Mouse (Mus musculus) forebrain, embryonic 15.5 days (tissue): ENCODE measurements around the gene Cog6. TPM values are rescaled to one million over a fixed set of nuclear protein-coding genes. Genes with fewer than 3 reads are reported as not detected.

Experiments used
- ATAC-seq: fragments of 200-750 bp; cut with Nextera tagmentation; replicated peaks from 2 replicates; pipeline ENCODE4 v1.8.0; 2017; ENCODE audit warnings: mild to moderate bottlenecking, moderate TSS enrichment, moderate library complexity
- H3K27ac ChIP-seq: fragments of 300-500 bp; sonication (generic); replicated peaks from 2 replicates; pipeline ENCODE4 v1.5.1; 2015; ENCODE audit warnings: mild to moderate bottlenecking, inconsistent platforms
- H3K27me3 ChIP-seq: fragments of 300-500 bp; sonication (generic); 2 replicates; pipeline ENCODE4 v1.6.1; 2015; ENCODE audit warnings: inconsistent platforms
- H3K36me3 ChIP-seq: fragments of 300-500 bp; sonication (generic); 2 replicates; pipeline ENCODE4 v1.6.1; 2015; ENCODE audit warnings: mild to moderate bottlenecking, inconsistent platforms
- H3K4me1 ChIP-seq: fragments of 300-500 bp; sonication (generic); 2 replicates; pipeline ENCODE4 v1.6.1; 2015; ENCODE audit warnings: inconsistent platforms
- H3K4me2 ChIP-seq: fragments of 300-500 bp; sonication (generic); replicated peaks from 2 replicates; pipeline ENCODE4 v1.6.1; 2015; ENCODE audit warnings: mild to moderate bottlenecking, inconsistent platforms
- H3K4me3 ChIP-seq: fragments of 300-500 bp; sonication (generic); 2 replicates; pipeline ENCODE4 v1.5.1; 2015; ENCODE audit warnings: mild to moderate bottlenecking, inconsistent platforms
- H3K9ac ChIP-seq: fragments of 300-500 bp; sonication (generic); replicated peaks from 2 replicates; pipeline ENCODE4 v1.6.1; 2015; ENCODE audit warnings: mild to moderate bottlenecking, inconsistent platforms
- H3K9me3 ChIP-seq: fragments of 300-500 bp; sonication (generic); 2 replicates; pipeline ENCODE4 v1.6.1; 2016; ENCODE audit warnings: inconsistent platforms
- WGBS: fragments of 180-500 bp; shearing (Covaris S2); methylation state at CpG from one replicate; pipeline ENCODE4 v1.1.7; 2015; ENCODE audit warnings: mixed read lengths; 5-methylcytosine and 5-hydroxymethylcytosine counted together
- polyA plus RNA-seq: library from polyadenylated mRNA; unstranded; fragments of >200 nt; fragmentation: Nextera tagmentation; extraction: Ambion mirVana; gene quantifications from 2 replicates; pipeline ENCODE4 v1.2.1, GENCODE M21; 2015

Cog6 gene
- polyA plus RNA-seq, 1 experiment from 2014 or later: 72.0 TPM

- Histone ChIP-seq H3K4me1 (peaks cover 13% of the 10 kb centered on the region), H3K4me3 (no peak overlapping the region), H3K9me3 (no peaks in the 10 kb centered on the region), H3K4me2 (no peak overlapping the region), H3K36me3 (no peaks in the 10 kb centered on the region), H3K27ac (no peak overlapping the region), H3K27me3 (no peaks in the 10 kb centered on the region), H3K9ac (no peak overlapping the region)
- ATAC-seq: no peak
- 81% methylated on average over 11 of the region's 11 CpGs for WGBS
Measured at GRCm38 (mm10) chr3:52956236-52956635, 60.8 kb downstream of the Cog6 start.

GRCm38 (mm10) chr3:52955481-52956019, 61.5 kb downstream of the Cog6 start:
- ATAC-seq: peak; percentile 67
- 11% methylated on average over 10 of the region's 10 CpGs for WGBS
- no peaks in the 10 kb centered on the region for H3K9me3 ChIP-seq
- H3K4me3 ChIP-seq: no peak overlapping the region
- no peak overlapping the region for H3K4me2 ChIP-seq
- no peaks in the 10 kb centered on the region for H3K27me3 ChIP-seq
- H3K27ac ChIP-seq: no peak overlapping the region
- H3K9ac ChIP-seq: no peak overlapping the region
- H3K4me1 ChIP-seq: peaks cover 13% of the 10 kb centered on the region
- no peaks in the 10 kb centered on the region for H3K36me3 ChIP-seq

- WGBS: 38% methylated on average over 9 of the region's 9 CpGs
- no peak for ATAC-seq
- Histone ChIP-seq H3K27ac (no peak overlapping the region; the same call in 1 of the 2 replicates), H3K36me3 (no peaks in the 10 kb centered on the region), H3K4me3 (no peak overlapping the region), H3K9ac (no peak overlapping the region), H3K27me3 (no peaks in the 10 kb centered on the region), H3K9me3 (no peaks in the 10 kb centered on the region), H3K4me2 (no peak overlapping the region), H3K4me1 (peaks cover 13% of the 10 kb centered on the region)
Measured at GRCm38 (mm10) chr3:52954656-52955055, 62.4 kb downstream of the Cog6 start.

GRCm38 (mm10) chr3:52953831-52954230, 63.2 kb downstream of the Cog6 start:
- H3K9me3 ChIP-seq: no peaks in the 10 kb centered on the region
- H3K9ac ChIP-seq: no peak overlapping the region
- H3K36me3 ChIP-seq: no peaks in the 10 kb centered on the region
- no peak overlapping the region for H3K4me3 ChIP-seq
- H3K27me3 ChIP-seq: no peaks in the 10 kb centered on the region
- ATAC-seq: no peak
- 74% methylated on average over 1 of the region's 1 CpGs for WGBS
- H3K4me2 ChIP-seq: no peak overlapping the region
- peaks cover 13% of the 10 kb centered on the region for H3K4me1 ChIP-seq
- H3K27ac ChIP-seq: no peak overlapping the region

- Histone ChIP-seq H3K36me3 (no peaks in the 10 kb centered on the region), H3K27me3 (no peaks in the 10 kb centered on the region), H3K9me3 (no peaks in the 10 kb centered on the region), H3K4me2 (no peak overlapping the region), H3K4me3 (no peak overlapping the region), H3K4me1 (no peaks in the 10 kb centered on the region), H3K27ac (no peak overlapping the region), H3K9ac (no peak overlapping the region)
- 95% methylated on average over 5 of the region's 5 CpGs for WGBS
- ATAC-seq: no peak
Measured at GRCm38 (mm10) chr3:52948824-52949223, 68.2 kb downstream of the Cog6 start.

- H3K36me3 ChIP-seq: no peaks in the 10 kb centered on the region
- no peak overlapping the region for H3K9ac ChIP-seq
- ATAC-seq: no peak
- WGBS: 93% methylated on average over 5 of the region's 5 CpGs
- no peak overlapping the region for H3K4me3 ChIP-seq
- no peaks in the 10 kb centered on the region for H3K9me3 ChIP-seq
- no peak overlapping the region for H3K4me2 ChIP-seq
- H3K27ac ChIP-seq: no peak overlapping the region
- H3K27me3 ChIP-seq: no peaks in the 10 kb centered on the region
- H3K4me1 ChIP-seq: no peaks in the 10 kb centered on the region
Measured at GRCm38 (mm10) chr3:52947444-52947843, 69.6 kb downstream of the Cog6 start.

GRCm38 (mm10) chr3:52940832-52941468, 76.1 kb downstream of the Cog6 start:
- Histone ChIP-seq H3K9ac (no peak overlapping the region), H3K4me1 (peaks cover 15% of the 10 kb centered on the region), H3K9me3 (no peaks in the 10 kb centered on the region), H3K4me3 (no peak overlapping the region), H3K36me3 (no peaks in the 10 kb centered on the region), H3K27ac (no peak overlapping the region), H3K4me2 (no peak overlapping the region), H3K27me3 (no peaks in the 10 kb centered on the region)
- ATAC-seq: peak; percentile 64
- WGBS: 3% methylated on average over 10 of the region's 10 CpGs

- Histone ChIP-seq H3K4me3 (no peak overlapping the region), H3K9me3 (no peaks in the 10 kb centered on the region), H3K27ac (no peak overlapping the region), H3K27me3 (no peaks in the 10 kb centered on the region), H3K36me3 (no peaks in the 10 kb centered on the region), H3K4me2 (no peak overlapping the region), H3K9ac (no peak overlapping the region), H3K4me1 (peaks cover 15% of the 10 kb centered on the region)
- no peak for ATAC-seq
- 75% methylated on average over 5 of the region's 5 CpGs for WGBS
Measured at GRCm38 (mm10) chr3:52938398-52938797, 78.6 kb downstream of the Cog6 start.

- 80% methylated on average over 6 of the region's 6 CpGs for WGBS
- H3K36me3 ChIP-seq: no peaks in the 10 kb centered on the region
- H3K27ac ChIP-seq: no peak overlapping the region
- ATAC-seq: no peak
- no peaks in the 10 kb centered on the region for H3K27me3 ChIP-seq
- no peak overlapping the region for H3K4me2 ChIP-seq
- H3K4me3 ChIP-seq: no peak overlapping the region
- H3K9ac ChIP-seq: no peak overlapping the region
- peaks cover 15% of the 10 kb centered on the region for H3K4me1 ChIP-seq
- H3K9me3 ChIP-seq: no peaks in the 10 kb centered on the region
Measured at GRCm38 (mm10) chr3:52937739-52938306, 79.2 kb downstream of the Cog6 start.

- Histone ChIP-seq H3K27ac (no peak overlapping the region), H3K9ac (no peak overlapping the region)
- 78% methylated on average over 2 of the region's 2 CpGs for WGBS
Measured at GRCm38 (mm10) chr3:52931956-52932355, 85.1 kb downstream of the Cog6 start.

More at GRCm38 (mm10) chr3:52931956-52932355, 85.1 kb downstream of the Cog6 start:
- H3K4me2 ChIP-seq: no peak overlapping the region
- no peaks in the 10 kb centered on the region for H3K36me3 ChIP-seq
- ATAC-seq: no peak
- no peaks in the 10 kb centered on the region for H3K27me3 ChIP-seq
- no peaks in the 10 kb centered on the region for H3K4me1 ChIP-seq
- H3K9me3 ChIP-seq: no peaks in the 10 kb centered on the region
- H3K4me3 ChIP-seq: no peak overlapping the region
